Mouse (Mus musculus): Measurements from ENCODE around the gene Gpalpp1.
A peak's percentile ranks its signal among the peaks of the same experiment; 100 is the strongest.

Gpalpp1 gene

DNA sequence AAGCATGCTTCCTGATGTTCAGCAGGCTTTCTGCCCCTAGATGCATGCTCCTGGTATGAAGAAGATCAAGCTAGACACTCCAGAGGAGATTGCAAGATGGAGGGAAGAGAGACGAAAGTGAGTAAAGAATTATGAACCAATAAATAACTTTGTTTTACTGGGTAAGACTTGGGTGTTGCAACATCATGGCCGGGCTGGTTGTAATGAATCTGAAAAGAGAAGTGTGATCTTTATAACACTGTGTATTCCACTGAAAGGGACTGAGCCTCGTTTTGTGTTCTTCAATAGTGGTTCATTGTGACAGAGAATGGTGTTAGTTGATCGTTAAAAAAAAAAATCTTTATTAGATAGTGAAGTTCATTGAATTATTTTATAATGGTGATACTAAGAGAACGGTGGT, 5.2 kb upstream of the Gpalpp1 start:
- DNase-seq (ENCODE audit: extremely low spot score, low spot score): no peak

- no peak for DNase-seq (ENCODE audit: extremely low spot score, low spot score)
Measured at GRCm38 (mm10) chr14:76099543-76099942, 11.0 kb downstream of the Gpalpp1 start.

GRCm38 (mm10) chr14:76097815-76098214, 12.7 kb downstream of the Gpalpp1 start:
- no peak for DNase-seq (ENCODE audit: extremely low spot score, low spot score)

DNA sequence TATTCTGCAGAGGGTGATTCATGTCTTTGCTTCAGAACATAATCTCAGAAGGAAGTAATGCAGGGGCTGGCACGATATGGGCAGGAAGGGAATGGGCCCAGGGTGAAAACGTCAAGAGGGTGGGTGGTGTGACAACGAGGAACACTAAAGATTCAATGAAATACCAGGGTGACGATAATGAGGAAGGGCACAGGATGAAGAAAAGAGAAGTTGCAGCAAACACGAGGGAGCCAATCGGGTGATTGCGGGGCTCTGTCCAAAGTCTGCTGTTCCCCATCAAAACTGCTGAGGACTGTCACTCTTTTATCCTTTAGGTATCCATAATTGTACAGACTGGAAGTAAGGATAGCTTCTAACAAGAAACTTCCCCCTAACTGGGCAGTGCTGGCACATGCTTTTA, 13.3 kb downstream of the Gpalpp1 start:
- DNase-seq (ENCODE audit: extremely low spot score, low spot score): no peak

DNA sequence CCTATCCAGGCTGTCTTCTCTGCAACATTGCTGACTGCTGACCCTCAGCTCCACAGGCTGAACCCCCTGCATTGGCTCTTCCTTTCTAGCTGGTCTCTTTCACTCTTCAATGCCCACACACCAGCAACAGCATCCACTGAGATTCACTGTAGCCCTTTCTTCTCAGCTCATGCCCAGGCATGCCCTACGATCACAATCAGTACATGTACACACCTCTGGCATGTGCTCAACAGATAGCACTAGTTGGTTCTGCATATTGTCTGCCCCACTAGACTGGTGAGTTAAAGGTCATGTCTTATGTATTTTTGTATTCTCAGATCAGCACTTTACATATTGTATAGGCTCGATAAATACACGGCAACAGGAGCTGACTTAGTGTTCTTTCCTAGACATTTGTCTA, 26.4 kb downstream of the Gpalpp1 start:
- DNase-seq (ENCODE audit: extremely low spot score, low spot score): no peak

DNA sequence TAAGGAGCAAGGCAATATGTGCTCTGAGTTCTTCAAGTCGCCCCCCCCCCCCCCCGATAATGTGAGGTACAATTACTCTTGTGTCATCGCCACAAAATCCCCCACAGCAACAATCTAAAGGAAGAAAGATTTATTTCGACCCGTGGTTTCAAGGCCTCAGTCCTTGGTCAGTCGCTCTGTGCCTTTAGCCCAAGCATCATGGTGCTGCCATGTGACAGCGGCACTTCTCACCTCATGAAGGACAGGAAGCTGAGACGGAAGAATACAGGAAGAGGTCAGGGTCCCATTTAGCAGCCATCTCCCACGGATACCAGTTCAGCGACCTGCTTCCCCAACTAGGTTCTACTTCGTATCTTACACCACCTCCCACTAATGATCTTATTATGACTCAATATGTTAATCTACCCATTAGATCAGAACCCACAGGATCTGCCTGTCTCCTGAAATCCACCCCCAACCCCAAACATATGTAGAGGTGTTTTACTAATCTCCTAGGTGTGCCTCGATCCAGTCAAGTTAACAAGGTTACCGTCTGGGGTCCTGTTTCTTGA, 28.4 kb downstream of the Gpalpp1 start:
- no peak for DNase-seq (ENCODE audit: extremely low spot score, low spot score)

DNA sequence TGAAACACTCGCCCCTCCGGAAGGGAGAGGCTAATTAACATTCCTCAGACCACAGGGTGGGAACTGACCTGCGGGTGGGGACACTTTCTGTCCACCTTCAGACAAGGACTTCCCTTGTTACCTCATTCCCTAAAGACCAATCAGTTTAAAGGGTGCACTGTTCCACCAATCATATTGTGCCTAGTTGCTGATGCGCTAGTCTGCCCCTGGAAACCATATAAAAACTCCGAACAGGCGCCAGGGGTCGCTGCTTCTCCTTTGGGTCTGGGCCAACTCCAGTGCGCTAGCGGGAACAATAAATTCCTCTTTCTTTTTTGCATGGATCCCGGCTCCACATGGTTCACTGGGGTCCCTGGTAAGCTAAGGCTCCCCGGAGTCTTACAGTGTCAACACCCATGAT, 29.1 kb downstream of the Gpalpp1 start:
- no peak for DNase-seq (ENCODE audit: extremely low spot score, low spot score)

- DNase-seq (ENCODE audit: extremely low spot score, low spot score): peak; percentile 29
Measured at GRCm38 (mm10) chr14:76077088-76077491, 33.5 kb downstream of the Gpalpp1 start.

GRCm38 (mm10) chr14:76076602-76077001, 34.0 kb downstream of the Gpalpp1 start:
- DNase-seq (ENCODE audit: extremely low spot score, low spot score): no peak

DNA sequence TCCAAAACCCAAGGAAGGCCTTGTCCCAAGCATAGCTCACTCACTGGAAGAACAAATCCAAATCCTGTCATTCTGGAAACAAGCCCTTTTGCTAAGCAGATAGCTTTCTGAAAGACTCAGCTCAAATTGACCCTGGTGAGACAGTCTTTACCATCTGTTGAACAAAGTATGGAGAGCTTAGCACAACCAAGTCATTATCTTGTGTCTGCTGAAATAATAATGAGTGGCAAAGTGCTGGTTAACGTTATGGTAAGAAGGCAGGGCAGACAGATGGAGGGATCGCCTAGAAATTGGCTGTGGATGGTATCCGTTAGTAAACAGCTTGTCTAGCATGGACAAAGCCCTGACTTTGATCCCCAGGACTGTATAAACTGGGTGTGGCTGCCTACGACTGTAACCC, 34.8 kb downstream of the Gpalpp1 start:
- DNase-seq (ENCODE audit: extremely low spot score, low spot score): no peak

DNA sequence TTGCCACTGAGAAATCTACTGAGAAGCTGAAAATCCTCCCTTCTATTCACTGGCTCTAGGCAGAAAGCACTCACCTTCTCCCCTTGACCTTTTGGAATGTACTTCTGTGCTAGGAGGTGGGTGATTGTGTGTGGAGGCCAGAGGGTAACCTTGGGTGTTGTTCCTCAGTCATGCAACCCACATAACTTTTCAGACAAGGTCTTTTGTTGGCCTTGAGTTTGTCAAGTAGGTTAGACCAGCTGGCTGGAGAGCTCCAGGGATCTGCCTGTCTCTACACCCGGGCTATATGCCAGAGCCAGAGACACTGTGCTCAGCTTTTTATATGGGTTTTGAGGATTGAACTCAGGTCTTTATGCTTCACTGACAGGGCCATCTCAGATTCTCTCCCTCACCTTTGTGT, 36.4 kb downstream of the Gpalpp1 start:
- DNase-seq (ENCODE audit: extremely low spot score, low spot score): no peak

- DNase-seq (ENCODE audit: extremely low spot score, low spot score): no peak
Measured at GRCm38 (mm10) chr14:76072626-76073025, 37.9 kb downstream of the Gpalpp1 start.

DNA sequence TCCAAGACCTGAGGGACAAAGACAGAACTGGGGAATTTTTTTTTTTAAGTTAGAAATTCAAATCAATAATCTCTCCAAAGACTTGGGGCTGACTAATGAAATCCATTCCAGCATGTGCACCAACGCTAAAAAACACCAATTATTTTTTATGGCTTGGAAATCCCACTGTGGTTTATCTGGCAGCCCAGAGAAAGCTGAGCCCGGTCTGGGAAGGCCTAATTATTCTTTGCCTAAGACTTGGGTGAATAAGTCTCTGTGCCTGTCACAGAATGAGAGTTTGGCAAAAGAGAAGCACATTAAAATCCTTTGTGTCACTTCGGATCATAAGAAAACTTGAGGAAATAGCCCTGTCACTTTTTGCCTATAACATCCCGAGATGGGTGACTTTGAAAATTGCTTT, 41.3 kb downstream of the Gpalpp1 start:
- DNase-seq (ENCODE audit: extremely low spot score, low spot score): no peak

DNA sequence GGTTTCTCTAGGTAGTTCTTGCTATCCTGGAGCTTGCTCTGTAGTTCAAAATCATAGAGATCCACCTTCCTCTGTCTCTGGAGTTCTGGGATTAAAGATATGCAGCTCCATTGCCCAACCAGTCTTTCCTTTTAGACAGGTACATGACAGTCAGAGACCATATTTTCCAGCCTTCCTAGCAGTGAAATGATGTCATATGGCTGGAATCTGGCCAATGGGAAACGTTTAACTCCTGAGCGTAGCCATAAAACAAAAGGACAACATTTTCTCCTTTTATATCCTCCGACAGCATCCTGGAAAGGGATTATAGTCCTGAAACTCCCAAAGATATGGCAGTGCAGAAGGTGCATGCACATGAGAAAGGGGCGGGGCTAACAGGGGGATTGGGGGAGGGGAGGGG, 42.3 kb downstream of the Gpalpp1 start:
- no peak for DNase-seq (ENCODE audit: extremely low spot score, low spot score)

GRCm38 (mm10) chr14:76067237-76067636, 43.3 kb downstream of the Gpalpp1 start:
- DNase-seq (ENCODE audit: extremely low spot score, low spot score): no peak

DNA sequence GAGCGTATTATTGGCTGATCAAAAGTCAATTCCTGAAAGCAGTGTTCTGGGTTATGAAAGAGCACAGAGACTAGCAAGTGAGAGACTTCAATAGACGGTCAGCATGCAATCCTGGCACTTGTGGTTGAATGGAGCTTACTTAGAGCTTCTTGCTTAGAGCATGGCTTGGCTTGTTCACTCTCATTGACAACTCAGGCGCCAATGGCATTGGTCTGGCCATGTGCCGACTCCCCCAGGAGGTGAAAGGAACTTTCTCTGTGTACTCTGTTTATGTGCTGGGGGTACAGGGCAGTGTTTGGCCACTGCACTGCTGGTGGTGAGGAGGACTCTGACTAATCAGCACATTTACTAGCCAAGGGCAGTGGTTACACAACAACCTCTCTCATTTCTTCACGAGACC, 51.1 kb downstream of the Gpalpp1 start:
- no peak for DNase-seq (ENCODE audit: extremely low spot score, low spot score)

GRCm38 (mm10) chr14:76053726-76054125, 56.8 kb downstream of the Gpalpp1 start:
- DNase-seq (ENCODE audit: extremely low spot score, low spot score): no peak

GRCm38 (mm10) chr14:76051966-76052365, 58.6 kb downstream of the Gpalpp1 start:
- DNase-seq (ENCODE audit: extremely low spot score, low spot score): no peak

DNA sequence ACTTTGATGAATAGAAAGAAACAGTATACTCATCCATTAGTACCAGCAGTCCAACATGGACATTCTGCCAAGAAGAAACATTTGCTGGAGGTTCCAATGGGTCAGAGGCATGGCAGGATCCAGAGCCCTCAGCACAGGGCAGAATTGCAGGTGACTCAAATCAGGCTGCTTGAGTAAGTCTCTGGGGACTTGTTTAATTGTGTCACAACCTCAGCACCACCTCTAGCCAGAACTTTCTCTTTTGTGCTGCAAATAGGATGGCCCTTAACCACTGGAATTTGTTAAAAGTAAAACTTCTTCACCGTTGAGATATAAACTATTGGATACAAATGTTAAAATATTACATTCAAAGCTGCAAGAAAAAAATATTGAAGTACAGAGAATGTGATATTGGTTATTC, 64.8 kb downstream of the Gpalpp1 start:
- no peak for DNase-seq (ENCODE audit: extremely low spot score, low spot score)

GRCm38 (mm10) chr14:76044164-76044557, 66.4 kb downstream of the Gpalpp1 start:
- DNase-seq (ENCODE audit: extremely low spot score, low spot score): no peak

- DNase-seq (ENCODE audit: extremely low spot score, low spot score): no peak
Measured at GRCm38 (mm10) chr14:76043251-76044163, 67.1 kb downstream of the Gpalpp1 start.
